Mouse (Mus musculus) lung, embryonic 16.5 days (tissue): ENCODE measurements around the gene Vwce. TPM values are rescaled to one million over a fixed set of nuclear protein-coding genes. Genes with fewer than 3 reads are reported as not detected.
A peak's percentile ranks its signal among the peaks of the same experiment; 100 is the strongest.

Source experiments
- ATAC-seq: fragments of 200-750 bp; cut with Nextera tagmentation; 2 replicates; pipeline ENCODE4 v1.8.0; 2017; ENCODE audit warnings: low read depth, mild to moderate bottlenecking, moderate library complexity
- H3K27ac ChIP-seq: fragments of 300-500 bp; sonication (generic); 2 replicates; pipeline ENCODE4 v1.5.1; 2014; ENCODE audit warnings: mild to moderate bottlenecking, control low read depth, low read length
- H3K27me3 ChIP-seq: fragments of 300-500 bp; sonication (generic); 2 replicates; pipeline ENCODE4 v1.6.1; 2014; ENCODE audit warnings: low read depth, low read length, mixed read lengths; ENCODE audit not compliant: control insufficient read depth, insufficient read depth
- H3K36me3 ChIP-seq: fragments of 300-500 bp; sonication (generic); 2 replicates; pipeline ENCODE4 v1.6.1; 2014; ENCODE audit warnings: low read length; ENCODE audit not compliant: control insufficient read depth, insufficient read depth
- H3K4me1 ChIP-seq: fragments of 300-500 bp; sonication (generic); replicated peaks from 2 replicates; pipeline ENCODE4 v1.6.1; 2014; ENCODE audit warnings: low read length, mixed read lengths; ENCODE audit not compliant: control insufficient read depth, insufficient read depth
- H3K4me2 ChIP-seq: fragments of 300-500 bp; sonication (generic); 2 replicates; pipeline ENCODE4 v1.6.1; 2014; ENCODE audit warnings: low read depth, low read length, control low read depth
- H3K4me3 ChIP-seq: fragments of 300-500 bp; sonication (generic); 2 replicates; pipeline ENCODE4 v1.5.1; 2014; ENCODE audit warnings: mild to moderate bottlenecking, low read length, control low read depth
- H3K9ac ChIP-seq: fragments of 300-500 bp; sonication (generic); 2 replicates; pipeline ENCODE4 v1.6.1; 2014; ENCODE audit warnings: low read length, control low read depth
- H3K9me3 ChIP-seq: fragments of 300-500 bp; sonication (generic); 2 replicates; pipeline ENCODE4 v1.6.1; 2016; ENCODE audit warnings: low read length; ENCODE audit not compliant: control insufficient read depth
- WGBS: fragments of 180-500 bp; shearing (Covaris S2); extraction: QIAGEN DNeasy Blood & Tissue Kit; methylation state at CpG from one replicate; pipeline ENCODE4 v1.1.7; 2014; 5-methylcytosine and 5-hydroxymethylcytosine counted together
- polyA plus RNA-seq: library from polyadenylated mRNA; unstranded; fragments of >200 nt; fragmentation: Nextera tagmentation; extraction: Ambion mirVana; gene quantifications from 2 replicates; pipeline ENCODE4 v1.2.1, GENCODE M21; 2015

Vwce gene
- polyA plus RNA-seq, 1 experiment from 2014 or later = 0.88 TPM

DNA sequence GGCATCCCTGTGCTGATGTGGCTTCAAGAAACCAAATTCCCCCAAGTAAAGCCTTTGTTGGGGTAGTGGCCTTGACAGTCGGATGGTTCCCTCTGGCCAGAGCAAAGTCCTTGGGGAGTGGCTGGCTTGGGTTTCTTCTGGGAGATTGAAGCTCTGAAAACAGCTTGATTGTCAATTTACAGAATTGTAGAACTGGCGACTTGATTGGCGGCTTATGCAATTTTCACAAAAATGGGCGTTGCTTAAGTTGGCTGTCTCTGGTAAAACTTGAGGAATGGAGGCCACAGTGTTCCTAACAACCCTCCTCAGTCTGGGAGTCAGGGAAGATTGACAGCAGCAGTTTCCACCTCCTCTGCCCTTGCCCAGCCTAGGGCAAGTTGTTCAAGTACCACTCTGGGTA lies 58.3 kb downstream of the Vwce start:
- H3K9ac ChIP-seq = no peak overlapping the region
- peaks cover 35% of the 10 kb centered on the region for H3K4me1 ChIP-seq

DNA sequence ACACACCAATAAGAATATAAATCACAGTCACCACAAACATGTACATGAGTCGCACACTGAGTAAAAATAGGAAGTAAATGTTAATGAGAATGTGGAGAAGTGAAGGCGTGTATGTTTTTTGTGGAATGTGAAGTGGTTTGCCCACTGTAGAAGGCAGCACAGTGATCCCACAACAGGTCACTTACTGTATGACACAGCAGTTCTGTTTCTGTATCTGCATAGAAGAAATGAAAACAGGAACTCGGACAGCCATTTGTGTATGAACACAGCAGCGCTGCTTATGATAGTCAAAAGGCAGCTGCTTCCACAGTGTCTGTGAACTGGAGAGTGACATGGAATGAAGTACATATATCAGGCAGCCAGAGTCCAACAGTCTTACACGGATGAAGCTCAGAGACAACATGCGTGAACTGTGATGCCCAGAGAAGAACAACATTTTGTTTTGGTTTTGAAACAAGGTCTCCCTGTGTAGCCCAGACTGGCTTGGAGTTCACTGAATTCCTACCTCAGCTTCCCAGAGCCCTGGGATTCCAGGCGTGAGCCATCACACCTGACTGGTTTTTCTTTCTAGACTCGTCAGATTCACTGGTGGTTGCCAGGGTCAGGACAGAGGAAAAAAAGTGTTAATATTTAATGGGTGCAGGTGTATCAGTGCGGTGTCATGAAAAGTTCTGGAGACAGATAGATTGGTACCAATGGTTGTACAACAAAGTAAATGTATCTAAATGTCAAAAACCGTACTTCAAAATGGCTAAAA lies 60.1 kb downstream of the Vwce start:
- H3K4me1 ChIP-seq = peaks cover 46% of the 10 kb centered on the region
- no peak for ATAC-seq
- 74% methylated on average over 10 of the region's 10 CpGs for WGBS
- no peak overlapping the region for H3K4me2 ChIP-seq
- no peaks in the 10 kb centered on the region for H3K36me3 ChIP-seq
- no peaks in the 10 kb centered on the region for H3K27me3 ChIP-seq
- H3K4me3 ChIP-seq = no peak overlapping the region
- H3K9ac ChIP-seq = no peak overlapping the region
- no peak overlapping the region for H3K27ac ChIP-seq
- H3K9me3 ChIP-seq = no peaks in the 10 kb centered on the region

More for the DNA sequence above, 58.3 kb downstream of the Vwce start:
- Histone ChIP-seq H3K4me2 (no peak overlapping the region), H3K9me3 (no peaks in the 10 kb centered on the region), H3K27ac (no peak overlapping the region), H3K36me3 (no peaks in the 10 kb centered on the region), H3K4me3 (no peak overlapping the region), H3K27me3 (no peaks in the 10 kb centered on the region)
- ATAC-seq = no peak
- WGBS = 89% methylated on average over 4 of the region's 4 CpGs

- 0 out of 2 replicates have a peak overlapping the region, but pooled peaks have one; percentile 17 for H3K9ac ChIP-seq
- H3K4me2 ChIP-seq = no peak overlapping the region
- H3K36me3 ChIP-seq = no peaks in the 10 kb centered on the region
- H3K9me3 ChIP-seq = no peaks in the 10 kb centered on the region
- H3K4me1 ChIP-seq = peaks cover 48% of the 10 kb centered on the region
- H3K27me3 ChIP-seq = no peaks in the 10 kb centered on the region
- no peak overlapping the region for H3K4me3 ChIP-seq
- 56% methylated on average over 7 of the region's 7 CpGs for WGBS
- ATAC-seq = no peak
- H3K27ac ChIP-seq = no peak overlapping the region
Measured at GRCm38 (mm10) chr19:10695801-10696200, 61.8 kb downstream of the Vwce start.

- H3K9me3 ChIP-seq = no peaks in the 10 kb centered on the region
- no peak overlapping the region for H3K4me3 ChIP-seq
- H3K4me1 ChIP-seq = peaks cover 50% of the 10 kb centered on the region
- no peaks in the 10 kb centered on the region for H3K36me3 ChIP-seq
- peak; percentile 48 for ATAC-seq
- 55% methylated on average over 9 of the region's 9 CpGs for WGBS
- peak overlapping the region; percentile 57 for H3K27ac ChIP-seq
- H3K4me2 ChIP-seq = no peak overlapping the region
- H3K27me3 ChIP-seq = no peaks in the 10 kb centered on the region
- no peak overlapping the region for H3K9ac ChIP-seq
Measured at GRCm38 (mm10) chr19:10698131-10698991, 64.3 kb downstream of the Vwce start.

GRCm38 (mm10) chr19:10699851-10700250 lies 65.8 kb downstream of the Vwce start:
- Histone ChIP-seq H3K4me1 (peaks cover 48% of the 10 kb centered on the region), H3K36me3 (no peaks in the 10 kb centered on the region), H3K4me2 (no peak overlapping the region), H3K27me3 (no peaks in the 10 kb centered on the region), H3K4me3 (no peak overlapping the region), H3K9ac (no peak overlapping the region), H3K9me3 (no peaks in the 10 kb centered on the region), H3K27ac (peak overlapping the region; percentile 43)
- peak; percentile 48 for ATAC-seq
- 25% methylated on average over 9 of the region's 9 CpGs for WGBS

GRCm38 (mm10) chr19:10701013-10701726 lies 67.2 kb downstream of the Vwce start:
- Histone ChIP-seq H3K27ac (no peak overlapping the region), H3K4me2 (no peak overlapping the region), H3K4me3 (no peak overlapping the region), H3K36me3 (no peaks in the 10 kb centered on the region), H3K9ac (no peak overlapping the region), H3K27me3 (no peaks in the 10 kb centered on the region), H3K4me1 (peaks cover 39% of the 10 kb centered on the region), H3K9me3 (no peaks in the 10 kb centered on the region)
- ATAC-seq = no peak
- WGBS = 72% methylated on average over 6 of the region's 6 CpGs

GRCm38 (mm10) chr19:10702125-10702524 lies 68.1 kb downstream of the Vwce start:
- Histone ChIP-seq H3K27ac (no peak overlapping the region), H3K36me3 (peaks cover 2% of the 10 kb centered on the region), H3K9ac (no peak overlapping the region; the same call in 1 of the 2 replicates), H3K4me1 (peaks cover 36% of the 10 kb centered on the region), H3K4me3 (no peak overlapping the region), H3K4me2 (no peak overlapping the region), H3K27me3 (no peaks in the 10 kb centered on the region), H3K9me3 (no peaks in the 10 kb centered on the region)
- 81% methylated on average over 8 of the region's 8 CpGs for WGBS
- no peak for ATAC-seq

DNA sequence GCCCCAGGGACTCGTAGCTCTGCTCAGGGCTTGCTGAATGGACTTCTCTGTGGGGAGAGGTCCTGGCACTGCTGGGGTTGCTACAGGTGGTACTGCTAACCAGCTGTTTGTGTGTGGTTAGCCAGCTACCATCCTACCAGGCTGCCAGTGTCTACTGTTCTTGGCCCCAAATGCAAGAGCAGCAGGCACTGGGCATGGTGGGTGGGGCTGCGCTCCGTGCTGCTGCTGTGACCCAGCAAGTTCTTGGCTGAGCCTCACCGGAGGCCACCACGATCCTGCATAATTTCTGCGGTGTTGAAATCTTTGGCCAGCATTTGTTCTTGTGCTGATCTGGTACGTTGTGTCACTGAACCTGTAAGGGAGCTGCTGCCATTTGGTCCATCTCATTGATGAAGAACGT lies 69.5 kb downstream of the Vwce start:
- ATAC-seq = no peak
- Histone ChIP-seq H3K4me3 (no peak overlapping the region), H3K36me3 (peaks cover 3% of the 10 kb centered on the region), H3K9me3 (no peaks in the 10 kb centered on the region), H3K27ac (no peak overlapping the region), H3K27me3 (no peaks in the 10 kb centered on the region), H3K4me1 (peaks cover 23% of the 10 kb centered on the region), H3K4me2 (no peak overlapping the region), H3K9ac (no peak overlapping the region)
- 86% methylated on average over 8 of the region's 8 CpGs for WGBS
